Mouse (Mus musculus) natural killer cell, adult 2 months (primary cell): ENCODE measurements around the gene B3galt4.
A peak's percentile ranks its signal among the peaks of the same experiment; 100 is the strongest.
"Not testable (repeated sequence)": the region's sequence is repeated elsewhere in the genome, so short reads cannot be mapped to it uniquely, and the experiment has no call there.

Source experiments
- DNase-seq, 2 experiments: peaks; one replicate each; pipeline ENCODE4 v3.0.0; 2022; ENCODE audit warnings: low spot score in 2 of 2

B3galt4 gene

DNA sequence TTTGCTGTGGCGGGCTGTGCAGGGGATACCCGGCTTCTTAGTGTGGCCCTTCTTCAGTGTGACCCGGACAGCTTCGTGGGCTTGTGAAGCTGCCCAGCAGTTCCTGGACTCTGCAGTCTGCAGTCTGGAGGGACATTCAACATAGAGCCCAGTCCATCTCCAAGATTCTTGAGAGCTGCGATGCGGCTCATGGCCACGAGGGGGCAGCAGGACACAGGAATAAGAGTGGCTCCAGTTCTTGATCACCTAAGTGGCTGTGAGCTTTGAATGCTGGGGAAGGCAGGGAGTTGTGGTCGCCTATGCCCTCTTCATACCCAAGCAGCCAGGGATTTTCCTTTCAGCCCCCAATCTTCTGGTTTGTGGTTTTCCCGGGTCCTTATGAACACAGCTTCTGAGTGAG, 17.2 kb upstream of the B3galt4 start:
- DNase-seq, result peak; percentile 77 to 80

DNA sequence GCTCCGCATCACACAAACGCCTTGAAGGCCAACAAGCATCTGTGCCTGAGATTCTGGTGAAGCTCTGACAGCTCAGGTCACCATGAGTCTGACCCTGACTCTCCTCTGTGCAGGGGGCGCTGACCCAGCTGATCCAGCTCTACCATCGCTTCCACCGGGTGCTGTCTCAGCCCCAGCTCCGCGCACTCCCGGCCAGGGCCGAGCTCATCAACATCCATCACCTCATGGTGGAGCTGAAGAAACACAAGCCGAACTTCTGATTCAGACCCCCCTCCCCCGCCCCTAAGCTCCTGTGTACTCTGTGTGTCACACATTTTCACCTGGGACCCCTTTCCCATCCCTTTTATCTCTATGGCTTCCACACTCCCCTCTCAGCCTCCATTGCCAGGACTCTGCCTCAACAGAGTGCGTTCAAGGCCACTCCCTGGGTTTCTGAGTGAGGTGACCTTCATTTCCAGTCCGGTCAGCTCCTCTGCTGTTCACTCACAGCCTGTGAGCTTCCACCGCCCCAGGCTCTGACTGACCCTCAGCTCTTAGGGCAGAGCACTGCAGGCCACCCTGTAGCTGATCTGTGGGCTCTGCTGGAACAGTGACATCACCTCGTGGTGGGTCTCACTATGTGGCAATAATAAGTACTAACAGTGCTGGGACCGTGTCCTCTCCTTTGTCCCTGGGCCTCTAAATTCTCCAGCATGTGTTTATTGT, 14.7 kb upstream of the B3galt4 start:
- DNase-seq, result no peak

DNA sequence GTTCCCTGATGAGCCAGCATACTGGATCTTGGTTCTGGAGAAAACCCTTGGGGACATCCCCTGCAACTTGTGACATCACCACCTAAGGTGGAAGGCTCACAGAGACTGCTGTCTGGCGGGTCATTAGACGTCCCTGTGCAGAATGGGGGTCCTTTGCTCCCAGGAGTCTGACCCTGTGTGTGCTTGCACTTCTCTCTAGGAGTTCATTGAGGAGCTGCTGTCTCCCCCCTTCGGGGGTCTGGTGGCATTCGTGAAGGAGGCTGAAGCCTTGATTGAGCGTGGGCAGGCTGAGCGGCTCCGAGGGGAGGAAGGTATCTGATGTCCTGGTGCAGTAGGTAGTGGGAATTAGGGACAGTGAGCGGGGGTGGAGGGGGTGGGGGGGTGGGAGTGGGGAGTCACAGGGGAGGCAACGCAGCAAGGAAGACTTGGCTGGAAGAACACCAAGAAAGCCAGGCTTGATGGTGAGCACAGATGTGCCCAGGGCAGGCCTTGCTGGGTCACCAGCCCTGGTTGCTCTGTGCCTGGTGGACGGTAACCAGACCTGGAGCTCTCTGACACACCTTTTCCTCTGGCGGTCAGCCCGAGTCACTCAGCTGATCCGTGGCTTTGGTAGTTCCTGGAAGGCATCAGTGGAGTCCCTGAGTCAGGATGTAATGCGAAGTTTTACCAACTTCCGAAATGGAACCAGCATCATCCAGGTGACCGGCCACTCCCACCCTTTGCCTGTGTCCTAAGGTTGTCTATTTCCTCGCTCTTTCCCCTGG, 14.0 kb upstream of the B3galt4 start:
- DNase-seq, result no peak

DNA sequence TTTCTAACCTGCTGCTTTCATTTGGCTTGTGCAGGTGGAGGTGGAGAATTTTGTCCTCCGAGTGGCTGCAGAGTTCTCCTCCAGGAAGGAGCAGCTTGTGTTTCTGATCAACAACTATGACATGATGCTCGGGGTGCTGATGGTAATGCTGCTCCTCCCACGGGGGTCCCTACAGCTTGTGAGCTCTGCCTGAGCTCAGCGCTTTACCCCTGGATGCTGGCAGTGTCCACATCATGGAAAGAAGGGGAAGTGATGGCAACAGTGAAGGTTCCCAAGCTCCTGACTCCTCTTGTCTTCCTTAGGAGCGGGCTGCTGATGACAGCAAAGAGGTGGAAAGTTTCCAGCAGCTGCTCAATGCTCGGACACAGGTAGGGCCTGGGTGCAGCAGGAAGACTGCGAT, 11.6 kb upstream of the B3galt4 start:
- no peak for DNase-seq

DNA sequence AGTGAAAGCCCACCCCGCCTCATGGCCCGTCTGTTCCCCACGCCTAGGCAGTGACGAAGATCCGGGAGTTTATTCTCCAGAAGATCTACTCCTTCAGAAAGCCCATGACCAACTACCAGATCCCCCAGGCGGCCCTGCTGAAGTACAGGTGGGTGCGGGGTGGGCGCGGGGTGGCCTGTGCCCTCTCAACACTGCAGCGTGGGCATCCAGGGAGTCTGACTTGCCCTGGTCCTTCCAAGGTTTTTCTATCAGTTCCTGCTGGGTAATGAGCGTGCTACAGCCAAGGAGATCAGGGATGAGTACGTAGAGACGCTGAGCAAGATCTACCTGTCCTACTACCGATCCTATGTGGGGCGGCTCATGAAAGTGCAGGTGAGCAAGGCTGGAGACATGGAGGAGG, 8.7 kb upstream of the B3galt4 start:
- DNase-seq, result no peak

DNA sequence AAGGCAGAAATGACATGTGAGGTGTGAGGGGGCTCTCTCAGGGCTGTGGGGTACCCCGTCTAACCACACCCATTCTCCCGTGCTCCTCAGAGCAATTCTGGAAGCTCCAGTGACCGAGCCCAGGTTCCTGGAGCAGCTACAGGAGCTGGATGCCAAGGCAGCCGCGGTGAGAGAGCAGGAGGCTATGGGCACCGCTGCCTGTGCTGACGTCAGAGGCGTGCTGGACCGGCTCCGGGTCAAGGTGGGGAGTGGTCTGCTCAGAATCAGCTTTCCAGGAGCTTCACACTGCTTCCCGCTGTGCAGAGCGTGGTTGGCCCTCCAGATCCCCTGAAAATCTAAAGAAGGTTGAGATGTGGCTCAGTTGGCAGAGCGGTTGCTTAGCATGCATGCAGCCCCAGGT, 7.8 kb upstream of the B3galt4 start:
- DNase-seq, result no peak

DNA sequence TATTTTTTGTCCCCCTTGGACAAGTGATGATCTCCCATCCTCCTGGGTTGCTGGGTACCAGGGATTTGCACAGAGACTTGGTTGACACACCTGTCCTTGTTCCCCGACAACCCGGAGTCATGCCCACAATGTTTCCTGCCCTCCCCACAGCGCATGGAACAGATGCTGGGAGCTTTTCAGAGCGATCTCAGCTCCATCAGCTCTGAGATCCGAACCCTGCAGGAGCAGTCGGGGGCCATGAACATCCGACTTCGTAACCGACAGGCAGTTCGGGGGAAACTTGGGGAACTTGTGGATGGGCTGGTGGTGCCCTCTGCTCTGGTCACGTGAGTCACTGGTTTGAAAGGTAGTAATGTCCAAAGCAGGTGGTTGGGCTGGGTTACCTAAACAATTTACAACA, 7.2 kb upstream of the B3galt4 start:
- DNase-seq, result no peak

DNA sequence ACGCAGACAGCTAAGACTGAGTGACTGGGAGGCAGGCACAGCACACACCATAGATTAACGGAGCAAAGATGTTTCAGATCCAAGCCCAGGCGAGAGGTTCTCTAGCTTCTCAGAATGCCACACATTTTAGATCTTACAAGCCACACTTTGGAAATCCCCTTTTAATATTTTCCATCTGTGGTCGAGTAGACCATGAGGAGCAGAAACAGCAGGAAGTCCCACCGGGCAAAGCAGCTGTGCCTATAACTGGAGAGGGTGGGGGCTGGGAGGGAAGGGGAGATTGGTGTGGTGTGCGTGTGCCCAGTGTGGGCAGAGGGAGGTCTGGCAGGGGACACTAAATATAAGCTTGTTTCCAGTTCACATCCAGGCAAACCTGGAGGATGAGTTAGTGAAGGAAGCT, 6.2 kb upstream of the B3galt4 start:
- DNase-seq, result no peak

DNA sequence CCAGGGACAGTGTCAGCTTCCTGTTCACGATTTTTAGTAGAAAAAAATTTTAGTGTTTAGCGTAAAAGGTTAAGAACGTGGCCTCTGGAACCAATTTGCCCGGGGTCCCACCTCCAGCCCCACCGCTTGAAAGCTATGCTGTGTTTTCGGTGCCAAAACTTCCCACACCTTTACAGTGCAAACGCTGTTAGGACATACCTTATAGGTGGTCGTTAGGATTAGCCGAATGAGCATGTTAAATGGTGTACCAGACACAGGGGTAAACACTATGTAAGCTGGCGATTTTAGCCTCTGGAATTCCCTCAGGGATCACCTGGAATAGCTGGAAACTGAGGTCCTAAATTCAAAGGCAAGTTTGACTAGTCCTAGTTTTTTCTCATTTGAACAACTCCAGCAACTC, 5.0 kb upstream of the B3galt4 start:
- no peak for DNase-seq

DNA sequence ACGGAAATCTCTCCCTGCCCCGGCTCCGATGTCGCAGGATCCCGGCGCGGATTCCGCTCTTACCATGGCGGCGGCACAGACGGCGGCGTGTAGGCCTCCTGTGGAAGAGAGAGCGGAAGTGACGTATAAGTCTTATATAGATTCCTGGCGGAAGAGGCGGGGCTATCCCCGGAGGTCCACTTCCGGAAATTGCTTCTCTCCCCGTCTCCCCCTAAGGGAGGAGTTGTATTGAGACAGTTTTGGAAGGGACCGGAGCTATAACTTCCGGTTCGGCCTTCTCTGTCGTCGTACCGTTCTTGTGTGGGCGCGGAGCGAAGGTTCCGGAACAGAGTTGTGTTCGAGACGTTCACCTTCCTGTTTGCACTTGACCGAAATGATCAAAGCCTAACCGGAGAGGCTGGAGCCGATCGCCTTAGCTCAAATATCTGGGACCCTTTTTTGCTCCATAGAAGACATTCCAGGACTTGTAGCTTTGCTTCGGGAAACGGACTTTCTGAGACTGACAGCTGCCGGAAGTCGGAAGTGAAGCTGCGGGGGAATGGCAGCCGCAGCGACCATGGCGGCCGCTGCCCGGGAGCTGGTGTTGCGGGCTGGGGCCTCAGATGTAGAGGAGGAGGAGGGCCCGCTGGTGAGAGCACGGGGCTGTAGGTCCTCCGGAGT, 4.4 kb upstream of the B3galt4 start, which contains the start of the genes Vps52 and Rps18:
TSS of gene Vps52 (plus strand) at position 258 of the 660 bp plus-strand sequence.
TSS of gene Rps18 (minus strand) at position 447 of the 660 bp plus-strand sequence.
- peak; percentile 96 to 97 for DNase-seq

DNA sequence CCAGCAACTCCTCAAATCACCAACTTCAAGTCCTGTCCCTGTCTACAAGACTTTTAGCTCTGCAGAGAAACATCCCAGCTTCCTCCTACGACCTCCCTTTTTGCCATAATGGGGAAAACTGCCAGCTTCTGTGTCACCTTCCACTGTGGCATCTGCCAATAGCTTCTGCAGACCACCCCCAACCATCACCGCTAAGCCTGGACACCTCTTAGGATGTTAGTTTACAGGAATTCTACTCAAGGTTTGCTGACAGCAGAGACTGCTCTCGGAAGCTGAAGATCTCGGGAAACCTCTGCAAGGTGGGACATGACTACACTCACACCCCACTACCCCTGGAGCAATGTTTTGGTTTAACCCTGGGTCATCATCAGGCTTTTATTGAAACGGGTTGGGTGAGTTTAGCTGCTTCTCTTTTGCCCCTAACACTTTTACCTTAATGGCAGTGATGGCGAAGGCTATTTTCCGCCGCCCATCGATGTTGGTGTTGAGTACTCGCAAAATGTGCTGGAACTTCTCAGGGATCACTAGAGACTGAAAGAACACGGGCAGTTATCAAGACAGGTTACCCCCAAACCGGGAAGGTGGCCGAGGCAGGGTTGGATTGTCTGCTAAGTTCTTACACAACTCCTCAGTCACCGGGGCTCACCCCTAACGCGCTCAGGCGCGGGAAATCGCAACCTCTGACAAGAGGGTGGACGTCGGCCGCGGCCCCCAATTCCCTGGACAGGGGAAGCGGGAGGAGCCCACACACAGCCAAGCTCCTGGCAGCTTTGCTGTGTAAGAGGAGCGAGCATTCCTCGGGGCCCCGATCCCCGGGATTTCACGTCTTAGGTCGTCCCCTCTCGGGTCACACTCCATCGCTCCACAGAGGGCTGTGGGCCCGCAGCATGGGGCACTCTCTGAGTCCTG, 3.6 kb upstream of the B3galt4 start:
- DNase-seq, result no peak

DNA sequence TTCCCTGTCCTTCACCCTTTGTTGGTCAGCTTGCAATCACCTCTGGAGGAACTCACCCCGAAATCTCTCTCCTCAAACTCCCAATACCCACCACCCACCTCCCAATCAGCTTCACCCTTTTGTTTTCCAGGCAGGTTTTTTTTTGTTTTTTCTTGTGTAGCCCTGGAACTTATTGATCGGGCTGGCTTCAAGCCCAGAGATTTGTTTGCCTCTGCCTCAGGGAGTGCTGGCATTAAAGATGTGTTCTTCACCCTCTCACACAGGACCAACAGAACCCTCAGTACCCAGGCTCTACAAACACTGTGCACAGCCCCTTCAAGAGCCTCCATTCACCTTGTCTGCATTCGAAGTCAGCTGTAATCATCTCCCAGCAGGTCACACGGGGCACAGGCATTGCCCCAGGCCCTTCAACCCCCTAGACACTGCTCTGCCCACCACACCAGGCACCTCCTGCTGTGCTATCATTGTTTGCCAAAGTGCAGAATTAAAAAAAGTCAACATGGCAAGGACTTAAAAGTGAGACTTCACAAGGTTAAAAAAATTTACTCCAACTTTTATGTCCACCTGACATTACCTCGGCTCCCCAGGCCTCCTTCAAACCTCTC, 2.8 kb upstream of the B3galt4 start:
- DNase-seq, result no peak

DNA sequence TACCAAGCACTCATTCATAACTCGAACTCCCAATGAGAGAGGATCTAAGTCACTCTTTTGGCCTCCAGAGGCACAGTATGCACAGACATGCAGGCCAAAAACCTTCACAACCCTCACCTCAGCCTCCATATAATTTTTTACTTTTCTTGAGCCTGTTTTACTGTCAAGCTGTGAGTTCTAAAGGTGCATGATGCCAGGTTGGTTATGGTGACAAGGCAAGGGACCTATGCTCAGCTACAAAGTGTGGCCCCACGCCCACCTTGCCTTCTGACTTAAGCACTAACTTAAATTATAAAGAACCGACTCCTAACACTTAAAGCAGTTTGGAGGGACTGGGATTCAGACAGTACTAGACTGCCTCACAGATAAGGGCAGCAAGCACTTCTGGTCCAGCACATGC, 2.0 kb upstream of the B3galt4 start:
- no peak for DNase-seq

DNA sequence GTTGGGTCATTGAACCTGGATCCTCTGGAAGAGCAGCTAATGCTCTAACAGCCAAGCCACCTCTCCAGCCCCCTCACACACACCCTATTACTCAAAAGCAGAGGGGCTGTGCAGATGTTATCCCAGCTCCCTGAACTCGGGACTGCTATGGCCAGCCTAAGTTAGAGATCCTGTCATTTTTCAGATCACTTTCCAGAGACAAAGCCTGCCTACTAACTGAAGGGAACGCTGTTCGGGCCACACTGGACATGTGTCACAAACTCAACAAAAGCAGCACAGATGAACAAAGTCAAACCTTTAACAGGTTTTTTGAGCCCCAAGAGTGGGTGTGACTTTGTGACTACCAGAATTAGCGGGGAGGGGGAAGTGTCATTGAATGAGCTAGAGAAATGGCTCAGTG, 1.6 kb upstream of the B3galt4 start:
- no peak for DNase-seq

DNA sequence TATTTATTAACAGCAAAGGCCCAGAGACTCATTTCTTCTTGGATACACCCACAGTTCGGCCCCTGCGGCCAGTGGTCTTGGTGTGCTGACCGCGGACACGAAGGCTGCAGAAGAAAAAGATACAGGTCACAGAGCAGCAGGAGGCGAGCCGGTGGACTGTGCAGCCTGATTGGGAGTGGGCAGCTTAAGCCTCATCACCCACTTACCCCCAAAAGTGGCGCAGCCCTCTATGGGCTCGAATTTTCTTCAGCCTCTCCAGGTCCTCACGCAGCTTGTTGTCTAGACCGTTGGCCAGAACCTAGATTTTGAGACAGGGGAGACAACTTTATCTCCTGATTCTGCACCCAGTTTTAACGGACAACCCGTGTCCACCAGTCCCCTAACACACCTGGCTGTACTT, 727 bp upstream of the B3galt4 start:
- DNase-seq, result not testable (repeated sequence)

DNA sequence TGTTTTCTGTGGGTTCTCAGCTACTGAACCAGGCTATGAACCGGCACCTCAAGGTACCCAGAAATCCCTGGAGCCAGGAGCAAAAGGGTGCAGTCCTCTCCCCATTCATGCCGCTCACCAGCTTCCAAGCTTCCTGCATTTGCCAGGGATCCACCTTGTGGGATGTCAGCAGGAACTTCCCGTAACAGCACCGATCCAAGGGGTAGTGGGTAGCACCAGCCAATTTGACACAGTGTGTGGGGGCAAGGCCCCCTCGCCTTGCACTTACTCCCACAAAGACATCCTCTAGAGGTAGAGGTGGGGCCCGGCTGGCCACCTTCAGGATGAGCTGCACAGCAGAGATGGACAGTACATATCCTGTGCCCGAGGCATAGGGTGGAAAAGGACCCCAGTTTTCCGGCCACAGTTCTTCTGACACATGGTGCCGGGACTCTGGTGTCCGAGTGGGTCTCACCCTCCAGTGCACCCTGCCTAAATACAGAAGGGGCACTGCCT, 1.1 kb downstream of the B3galt4 start:
- DNase-seq, result no peak

DNA sequence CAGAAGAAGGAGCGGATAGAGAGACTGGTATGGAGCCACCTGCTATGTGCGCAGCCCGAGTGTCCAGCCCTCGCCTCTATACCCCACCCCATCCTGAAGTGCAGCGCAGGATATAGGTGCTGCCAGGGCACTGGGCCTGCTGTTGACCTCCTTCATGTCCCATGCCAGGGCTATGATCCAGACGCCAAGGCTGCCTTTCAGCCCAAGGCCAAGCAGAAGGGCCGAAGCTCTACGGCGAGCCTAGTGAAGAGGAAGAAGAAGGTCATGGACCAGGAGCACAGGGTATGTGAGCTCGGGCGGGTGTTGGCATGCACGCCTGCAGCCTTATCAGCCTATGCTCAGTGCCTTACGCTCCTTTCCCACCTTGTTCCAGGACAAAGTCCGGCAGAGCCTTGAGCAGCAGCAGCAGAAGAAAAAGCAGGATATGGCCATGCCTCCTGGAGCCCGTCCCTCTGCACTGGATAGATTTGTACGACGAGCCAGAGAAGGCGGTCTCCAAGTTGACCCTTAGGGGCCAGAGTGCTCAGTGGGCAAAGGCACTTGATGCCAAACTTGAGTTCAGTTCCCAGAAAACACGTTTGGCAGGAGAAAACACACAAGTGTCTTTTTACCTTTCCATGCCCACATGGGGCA, 2.3 kb downstream of the B3galt4 start:
- DNase-seq, result no peak

DNA sequence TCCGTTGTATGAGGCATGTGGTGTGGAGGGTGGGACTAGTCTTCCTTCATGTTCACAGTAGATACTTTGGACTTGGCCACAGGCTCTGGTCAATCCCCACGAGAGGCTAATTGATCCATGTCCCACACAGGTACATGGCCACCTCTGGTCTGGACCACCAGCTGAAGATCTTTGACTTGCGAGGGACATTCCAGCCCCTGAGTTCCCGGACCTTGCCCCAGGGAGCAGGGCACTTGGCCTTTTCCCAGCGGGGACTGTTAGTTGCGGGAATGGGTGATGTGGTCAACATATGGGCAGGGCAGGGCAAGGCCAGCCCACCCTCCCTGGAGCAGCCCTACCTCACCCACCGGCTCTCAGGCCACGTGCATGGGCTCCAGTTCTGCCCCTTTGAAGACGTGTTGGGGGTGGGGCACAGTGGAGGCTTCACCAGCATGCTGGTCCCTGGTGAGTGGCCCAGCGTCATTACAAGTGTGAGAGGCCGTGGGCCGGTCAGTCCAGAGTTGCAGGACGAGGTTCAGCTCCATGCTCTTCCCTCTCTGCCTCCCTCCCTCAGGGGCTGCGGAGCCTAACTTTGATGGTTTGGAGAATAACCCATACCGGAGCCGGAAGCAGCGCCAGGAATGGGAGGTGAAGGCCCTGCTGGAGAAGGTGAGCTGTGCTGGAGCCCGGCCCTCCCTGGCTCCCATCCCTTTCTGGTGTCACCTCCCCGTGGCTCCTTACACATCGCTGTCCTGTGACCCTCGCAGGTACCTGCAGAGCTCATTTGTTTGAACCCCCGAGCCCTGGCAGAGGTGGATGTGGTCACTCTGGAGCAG, 3.0 kb downstream of the B3galt4 start:
- no peak for DNase-seq

DNA sequence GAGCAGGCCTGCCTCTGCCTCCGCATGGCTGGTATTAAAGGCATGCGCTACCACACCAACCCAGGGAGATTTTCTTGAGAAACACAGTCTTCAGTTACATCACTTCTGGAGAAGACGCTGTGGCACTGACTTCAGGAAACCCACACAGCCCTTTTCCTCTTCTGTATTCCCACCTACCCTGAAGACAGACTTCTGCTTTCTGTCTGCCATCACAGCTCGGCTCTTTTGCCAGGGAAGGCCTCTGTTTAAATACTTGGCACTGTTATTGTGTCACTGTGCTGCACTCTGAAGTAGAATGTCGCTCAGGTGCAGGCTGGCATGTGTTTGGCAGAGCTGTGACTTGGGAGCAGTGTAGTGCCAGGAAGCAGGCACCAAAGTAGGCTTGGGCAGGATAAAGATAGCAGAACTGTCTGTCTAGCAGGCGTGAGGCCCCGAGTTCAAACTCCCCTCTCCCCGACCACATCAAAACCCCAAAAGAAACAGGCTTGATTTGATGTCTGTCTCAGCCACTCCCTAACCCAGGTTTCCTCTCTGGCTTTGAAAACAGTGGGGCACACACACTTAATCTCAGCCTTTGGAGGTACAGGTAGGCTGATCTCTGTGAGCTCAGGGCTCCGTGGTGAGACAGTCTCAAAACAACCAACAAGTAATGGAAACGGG, 3.7 kb downstream of the B3galt4 start:
- DNase-seq, result no peak
